Mouse (Mus musculus) CH12.LX (cell line): ENCODE measurements around the gene Clip1. TPM values are rescaled to one million over a fixed set of nuclear protein-coding genes. Genes with fewer than 3 reads are reported as not detected.

Source experiments
- DNase-seq: peaks from one replicate; pipeline ENCODE4 v3.0.0-alpha.2; 2013; ENCODE audit errors: extremely low read depth
- H3K27ac ChIP-seq: 2 replicates; pipeline ENCODE4 v1.5.1; 2012; ENCODE audit warnings: low read depth, mild to moderate bottlenecking, control low read depth, moderate library complexity; ENCODE audit not compliant: insufficient read depth
- H3K27me3 ChIP-seq: replicated peaks from 2 replicates; pipeline ENCODE3; 2012; ENCODE audit warnings: inconsistent platforms
- H3K36me3 ChIP-seq, 2 experiments: replicated peaks in 1 of 2; 2 replicates each; pipeline versions ENCODE3 to v1.6.1; 2012; ENCODE audit warnings: inconsistent platforms in 1 of 2, low read length in 1 of 2, mild to moderate bottlenecking in 1 of 2, mixed read lengths in 1 of 2, moderate library complexity in 1 of 2; ENCODE audit not compliant: control insufficient read depth in 1 of 2, insufficient read depth in 1 of 2
- H3K4me1 ChIP-seq, 2 experiments: 2 replicates each; pipeline ENCODE4 v1.6.1; 2012; ENCODE audit warnings: inconsistent platforms in 1 of 2, moderate library complexity in 1 of 2; ENCODE audit not compliant: insufficient read depth in 2 of 2, control insufficient read depth in 1 of 2
- H3K4me2 ChIP-seq: 2 replicates; pipeline ENCODE4 v1.6.1; 2012; ENCODE audit warnings: low read depth, mild to moderate bottlenecking, control low read depth; ENCODE audit not compliant: poor library complexity, insufficient read depth, severe bottlenecking
- H3K4me3 ChIP-seq, 3 experiments: fragments of 150-350 bp in 1 of 3; sonication (generic) in 1 of 3; replicated peaks in 1 of 3; 2 replicates each; pipeline versions ENCODE3 to v1.5.1; 2011 to 2012; ENCODE audit warnings: low read depth in 2 of 3, low read length in 2 of 3, mild to moderate bottlenecking in 2 of 3, moderate library complexity in 2 of 3, control low read depth in 1 of 3, improper control_type of control experiment in 1 of 3, inconsistent platforms in 1 of 3, mixed read lengths in 1 of 3; ENCODE audit not compliant: poor library complexity in 1 of 3
- H3K79me2 ChIP-seq: replicated peaks from 2 replicates; pipeline ENCODE4 v1.6.1; 2012; ENCODE audit warnings: mild to moderate bottlenecking, moderate library complexity; ENCODE audit not compliant: control insufficient read depth, poor library complexity, insufficient read depth, severe bottlenecking; ENCODE audit errors: extremely low read depth
- H3K9ac ChIP-seq: 2 replicates; pipeline ENCODE4 v1.6.1; 2012; ENCODE audit warnings: low read depth, mild to moderate bottlenecking, control low read depth, moderate library complexity; ENCODE audit not compliant: insufficient read depth
- H3K9me3 ChIP-seq: replicated peaks from 2 replicates; pipeline ENCODE3; 2012; ENCODE audit warnings: low read length, inconsistent platforms, mixed read lengths
- BHLHE40 ChIP-seq: IDR thresholded peaks from 2 replicates; pipeline ENCODE4 v1.6.1; 2011; ENCODE audit warnings: mild to moderate bottlenecking, low read depth, low read length, improper control_type of control experiment
- CHD2 ChIP-seq: IDR thresholded peaks from 2 replicates; pipeline ENCODE4 v1.6.1; 2011; ENCODE audit warnings: low read length, improper control_type of control experiment
- E2F4 ChIP-seq: IDR thresholded peaks from 2 replicates; pipeline ENCODE4 v1.6.1; 2011; ENCODE audit warnings: low read depth, low read length, improper control_type of control experiment; ENCODE audit not compliant: insufficient replicate concordance
- EP300 ChIP-seq: IDR thresholded peaks from 2 replicates; pipeline ENCODE4 v1.6.1; 2011; ENCODE audit warnings: low read length, improper control_type of control experiment
- ETS1 ChIP-seq: conservative IDR thresholded peaks from 2 replicates; pipeline ENCODE4 v1.6.1; 2012; ENCODE audit warnings: low read depth, mild to moderate bottlenecking, inconsistent platforms, low read length, improper control_type of control experiment, moderate library complexity
- HCFC1 ChIP-seq: IDR thresholded peaks from 2 replicates; pipeline ENCODE4 v1.6.1; 2012; ENCODE audit warnings: low read depth, mild to moderate bottlenecking, inconsistent platforms, low read length, improper control_type of control experiment
- IRF4 ChIP-seq: IDR thresholded peaks from 2 replicates; pipeline ENCODE4 v1.6.1; 2014; ENCODE audit warnings: low read depth, mild to moderate bottlenecking, inconsistent platforms, low read length, improper control_type of control experiment
- JUN ChIP-seq: IDR thresholded peaks from 2 replicates; pipeline ENCODE4 v1.6.1; 2011; ENCODE audit warnings: low read depth, mild to moderate bottlenecking, low read length, improper control_type of control experiment, moderate library complexity; ENCODE audit not compliant: insufficient read depth
- JUND ChIP-seq: conservative IDR thresholded peaks from 2 replicates; pipeline ENCODE4 v1.6.1; 2011; ENCODE audit warnings: low read depth, low read length, improper control_type of control experiment
- KAT2A ChIP-seq: IDR thresholded peaks from 2 replicates; pipeline ENCODE4 v1.6.1; 2012; ENCODE audit warnings: low read length, improper control_type of control experiment, inconsistent platforms; ENCODE audit not compliant: insufficient replicate concordance
- MAX ChIP-seq: IDR thresholded peaks from 2 replicates; pipeline ENCODE4 v1.6.1; 2011; ENCODE audit warnings: low read length, improper control_type of control experiment
- MEF2A ChIP-seq: IDR thresholded peaks from 2 replicates; pipeline ENCODE4 v1.6.1; 2014; ENCODE audit warnings: low read depth, mild to moderate bottlenecking, inconsistent platforms, low read length, improper control_type of control experiment, borderline replicate concordance
- MYC ChIP-seq: IDR thresholded peaks from 2 replicates; pipeline ENCODE4 v1.6.1; 2011; ENCODE audit warnings: low read depth, mild to moderate bottlenecking, improper control_type of control experiment, low read length
- NELFE ChIP-seq: IDR thresholded peaks from 2 replicates; pipeline ENCODE4 v1.6.1; 2011; ENCODE audit warnings: low read depth, low read length, improper control_type of control experiment
- NRF1 ChIP-seq: IDR thresholded peaks from 2 replicates; pipeline ENCODE4 v1.6.1; 2014; ENCODE audit warnings: low read depth, mild to moderate bottlenecking, inconsistent platforms, low read length, improper control_type of control experiment, moderate library complexity
- PAX5 ChIP-seq: IDR thresholded peaks from 2 replicates; pipeline ENCODE4 v1.6.1; 2012; ENCODE audit warnings: low read length, inconsistent platforms, mixed read lengths
- POLR2AphosphoS2 ChIP-seq: IDR thresholded peaks from 2 replicates; pipeline ENCODE4 v1.6.1; 2011; ENCODE audit warnings: low read depth, low read length, improper control_type of control experiment
- RCOR1 ChIP-seq: conservative IDR thresholded peaks from 2 replicates; pipeline ENCODE4 v1.6.1; 2012; ENCODE audit warnings: low read depth, mild to moderate bottlenecking, inconsistent platforms, low read length, improper control_type of control experiment
- SIN3A ChIP-seq: IDR thresholded peaks from 2 replicates; pipeline ENCODE4 v1.6.1; 2012; ENCODE audit warnings: low read length, improper control_type of control experiment, inconsistent platforms
- TBP ChIP-seq: conservative IDR thresholded peaks from 2 replicates; pipeline ENCODE4 v1.6.1; 2011; ENCODE audit warnings: low read depth, low read length, improper control_type of control experiment
- UBTF ChIP-seq: IDR thresholded peaks from 2 replicates; pipeline ENCODE4 v1.6.1; 2012; ENCODE audit warnings: low read depth, mild to moderate bottlenecking, inconsistent platforms, low read length, improper control_type of control experiment, moderate library complexity
- USF1 ChIP-seq: IDR thresholded peaks from 2 replicates; pipeline ENCODE4 v1.6.1; 2014; ENCODE audit warnings: low read depth, mild to moderate bottlenecking, inconsistent platforms, low read length, improper control_type of control experiment
- USF2 ChIP-seq: conservative IDR thresholded peaks from 2 replicates; pipeline ENCODE4 v1.6.1; 2011; ENCODE audit warnings: low read depth, low read length, improper control_type of control experiment
- ZNF384 ChIP-seq: IDR thresholded peaks from 2 replicates; pipeline ENCODE4 v1.6.1; 2012; ENCODE audit warnings: low read depth, low read length, improper control_type of control experiment, inconsistent platforms
- dilution Hi-C: fragments of 300-500 bp; cut with MboI; formaldehyde crosslinking; loops from 2 replicates; pipeline ENCODE4 v1.14.3; 2020; ENCODE audit warnings: low sequenced_read_pairs; ENCODE audit not compliant: extremely low pct_unique_long_range_greater_than_20kb, extremely low pct_ligation_motif_present
- in situ Hi-C: fragments of 300-500 bp; cut with MboI; formaldehyde crosslinking; loops from 3 replicates; pipeline ENCODE4 v1.14.3; 2019; ENCODE audit warnings: low sequenced_read_pairs, low pct_ligation_motif_present, low pct_unique_long_range_greater_than_20kb, mixed read lengths
- polyA plus RNA-seq: library from polyadenylated mRNA; unstranded; fragments of >175 nt; gene quantifications from 2 replicates; pipeline ENCODE4 v1.2.1, GENCODE M21; 2012; ENCODE audit warnings: low read depth; ENCODE audit not compliant: insufficient read length
- total RNA-seq, 2 experiments: library from RNA; depleted of rRNA; stranded (reverse); fragments of 300-350 nt in 1 of 2; fragments of >200 nt in 1 of 2; gene quantifications; 2 replicates each; pipeline ENCODE4 v1.2.3; 2012 to 2014

Gene Clip1
- total and polyA plus RNA-seq, 3 experiments: 24.9 to 42.9 (median 28.1) TPM

DNA sequence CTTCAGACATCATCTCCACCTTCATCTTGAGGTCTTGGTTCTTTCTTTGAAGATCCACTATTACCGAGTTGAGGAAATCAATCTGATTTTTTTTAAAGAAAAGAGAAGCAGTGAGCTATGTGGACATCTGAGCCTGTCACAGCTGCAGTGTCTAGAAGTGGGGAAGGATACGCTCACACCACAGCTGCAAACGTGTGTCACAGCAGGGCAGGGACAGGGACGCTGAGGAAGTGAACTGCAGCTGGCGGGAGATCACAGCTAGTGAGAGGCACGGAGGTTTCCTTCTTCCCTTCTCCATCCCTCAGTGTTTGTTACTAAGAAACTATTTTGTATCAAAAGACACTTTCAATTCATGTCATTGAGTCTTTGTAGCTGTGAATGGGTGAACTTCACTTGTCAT, 104.4 kb downstream of the Clip1 start:
- DNase-seq: no peak
- Histone ChIP-seq H3K79me2 (no peaks in the 10 kb centered on the region), H3K9me3 (no peaks in the 10 kb centered on the region), H3K4me1 (peaks cover 0 to 4% of the 10 kb centered on the region in 2 experiments; a peak in 1 of 4 replicates), H3K36me3 (peaks cover 27 to 80% of the 10 kb centered on the region in 2 experiments), H3K9ac (no peak overlapping the region), H3K27me3 (no peaks in the 10 kb centered on the region), H3K4me2 (no peak overlapping the region), H3K27ac (no peak overlapping the region), H3K4me3 (no peak overlapping the region)
- dilution Hi-C loops (no loop called here), in situ Hi-C loops (no loop called here)
- TF ChIP-seq UBTF (no peak), ETS1 (no peak), HCFC1 (no peak), JUND (no peak), IRF4 (no peak), CHD2 (no peak), KAT2A (no peak), TBP (no peak), MEF2A (no peak), MAX (no peak), USF1 (no peak)
- TF ChIP-seq, all 38 proteins: peak for 0

DNA sequence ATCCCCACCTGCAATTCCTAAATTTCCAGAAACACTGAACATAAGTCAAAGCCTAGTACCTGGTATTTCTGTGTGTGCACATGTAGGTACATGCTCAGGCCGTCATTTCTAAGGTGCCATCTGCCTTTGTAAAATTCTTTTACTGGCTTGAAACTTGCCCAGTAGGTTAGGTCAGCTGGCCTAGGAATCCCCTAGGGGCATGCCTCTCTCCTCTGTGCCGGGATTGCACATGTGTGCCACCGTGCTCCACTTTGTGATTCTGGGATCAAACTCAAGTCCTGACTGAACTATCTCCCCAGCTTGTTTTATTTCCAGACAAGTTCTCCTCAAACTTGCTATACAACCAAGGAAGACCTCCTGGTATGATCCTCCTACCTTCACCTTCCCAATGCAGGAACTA, 107.7 kb downstream of the Clip1 start:
- no peak for TF ChIP-seq ZNF384
- TF ChIP-seq NRF1: no peak
- TF ChIP-seq SIN3A: no peak
- no peak for TF ChIP-seq BHLHE40
- no peak for TF ChIP-seq HCFC1
- no peak for TF ChIP-seq JUND
- TF ChIP-seq PAX5: no peak
- TF ChIP-seq USF2: no peak
- TF ChIP-seq E2F4: no peak
- TF ChIP-seq RCOR1: no peak
- no peak for TF ChIP-seq JUN
- no peak for TF ChIP-seq MAX
- TF ChIP-seq EP300: no peak
- no peak for TF ChIP-seq USF1
- TF ChIP-seq MYC: no peak
- no peak for TF ChIP-seq NELFE
- no peak for TF ChIP-seq IRF4
- TF ChIP-seq POLR2AphosphoS2: no peak
- no peaks in the 10 kb centered on the region for H3K79me2 ChIP-seq
- H3K27me3 ChIP-seq: no peaks in the 10 kb centered on the region
- H3K4me2 ChIP-seq: no peak overlapping the region
- H3K36me3 ChIP-seq: peaks cover 16 to 52% of the 10 kb centered on the region in 2 experiments
- DNase-seq: no peak
- peaks cover 4 to 10% of the 10 kb centered on the region in 2 experiments for H3K4me1 ChIP-seq
- no peak overlapping the region for H3K27ac ChIP-seq
- in situ Hi-C loops: no loop called here
- H3K9ac ChIP-seq: no peak overlapping the region
- no peak overlapping the region for H3K4me3 ChIP-seq
- no peaks in the 10 kb centered on the region for H3K9me3 ChIP-seq
- dilution Hi-C loops: no loop called here
